Mouse (Mus musculus) olfactory bulb, adult 2 months (tissue): ENCODE results near the gene Abhd6. TPM values are rescaled to one million over a fixed set of nuclear protein-coding genes. Genes with fewer than 3 reads are reported as not detected.

ENCODE experiments used
- H3K27ac ChIP-seq: fragments of 200-500 bp; 2 replicates; pipeline ENCODE4 v1.5.1; 2012; ENCODE audit warnings: low read depth, low read length; ENCODE audit not compliant: insufficient read depth
- H3K4me1 ChIP-seq: fragments of 200-500 bp; 2 replicates; pipeline ENCODE4 v1.6.1; 2012; ENCODE audit warnings: low read length; ENCODE audit not compliant: control insufficient read depth, insufficient read depth
- H3K4me3 ChIP-seq: fragments of 200-500 bp; 2 replicates; pipeline ENCODE4 v1.5.1; 2012; ENCODE audit warnings: mild to moderate bottlenecking, low read depth, low read length, moderate library complexity; ENCODE audit not compliant: insufficient read depth
- CTCF ChIP-seq: fragments of 200-500 bp; IDR thresholded peaks from 2 replicates; pipeline ENCODE4 v1.5.1; 2012; ENCODE audit warnings: low read depth, mild to moderate bottlenecking, low read length, moderate library complexity; ENCODE audit not compliant: insufficient read depth
- POLR2A ChIP-seq: fragments of 200-500 bp; IDR thresholded peaks from 2 replicates; pipeline ENCODE4 v1.6.1; 2012; ENCODE audit warnings: mild to moderate bottlenecking, low read depth, low read length, moderate library complexity; ENCODE audit not compliant: insufficient read depth
- WGBS: fragments of 180-500 bp; shearing (Covaris S2); methylation state at CpG from one replicate; pipeline ENCODE4 v1.1.7; 2018; 5-methylcytosine and 5-hydroxymethylcytosine counted together
- polyA plus RNA-seq: library from polyadenylated mRNA; stranded (reverse); fragments of >200 nt; gene quantifications from 2 replicates; pipeline ENCODE4 v1.2.4, GENCODE M21; 2012; ENCODE audit warnings: low replicate concordance; ENCODE audit not compliant: missing spikeins, insufficient read depth, insufficient read length

Gene Abhd6
- polyA plus RNA-seq, 1 experiment: not detected

DNA sequence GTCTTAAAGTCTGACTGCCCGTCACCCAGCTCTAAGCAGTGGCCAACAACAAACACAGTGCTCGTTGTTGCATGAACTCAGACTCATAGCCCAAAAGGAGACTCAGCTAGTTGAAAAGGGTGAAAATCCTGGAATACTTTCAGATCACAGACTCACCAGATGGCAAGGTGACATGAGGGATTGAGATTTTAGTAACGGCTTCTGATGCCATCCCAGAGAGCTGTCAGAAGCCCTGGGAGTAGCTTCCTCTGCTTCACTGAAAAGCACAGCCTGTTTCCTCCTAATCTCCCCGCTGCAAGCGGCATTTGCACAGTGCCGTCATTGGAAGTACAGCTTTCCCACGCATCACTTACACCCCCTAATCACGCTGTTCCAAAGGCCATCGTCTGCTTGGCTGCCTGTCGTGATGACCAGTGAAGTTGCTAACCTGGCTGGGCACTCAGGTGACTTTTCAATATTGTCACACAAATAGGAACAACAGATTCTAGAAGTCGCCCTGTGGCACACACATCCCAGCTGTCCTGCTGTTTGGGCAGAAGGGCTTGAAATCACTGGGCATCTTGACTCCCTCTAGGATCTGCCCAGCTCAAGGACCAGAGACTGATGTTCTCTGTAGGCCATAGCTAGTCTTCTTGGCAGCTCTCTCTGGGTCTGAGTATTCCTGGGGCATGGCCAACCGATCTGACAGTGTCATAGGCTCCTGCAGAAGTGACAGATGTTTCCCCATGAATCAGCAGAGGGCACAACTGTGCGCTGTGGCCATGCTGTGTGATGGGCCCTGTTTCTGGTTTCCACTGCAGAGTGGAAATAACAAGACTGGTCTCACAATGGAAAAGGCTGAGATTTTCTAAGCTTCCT lies 29.6 kb downstream of the Abhd6 start:
- Histone ChIP-seq H3K27ac (peak overlapping the region; percentile 49; the same call in 1 of the 2 replicates), H3K4me1 (peaks cover 11% of the 10 kb centered on the region), H3K4me3 (no peak overlapping the region)
- TF ChIP-seq CTCF (no peak), POLR2A (no peak)
- WGBS: 43% methylated on average over 13 of the region's 13 CpGs

- no peak for TF ChIP-seq POLR2A
- TF ChIP-seq CTCF: no peak
- 86% methylated on average over 5 of the region's 5 CpGs for WGBS
These were observed 31.9 kb downstream of the Abhd6 start for GRCm38 (mm10) chr14:8034561-8034960.

DNA sequence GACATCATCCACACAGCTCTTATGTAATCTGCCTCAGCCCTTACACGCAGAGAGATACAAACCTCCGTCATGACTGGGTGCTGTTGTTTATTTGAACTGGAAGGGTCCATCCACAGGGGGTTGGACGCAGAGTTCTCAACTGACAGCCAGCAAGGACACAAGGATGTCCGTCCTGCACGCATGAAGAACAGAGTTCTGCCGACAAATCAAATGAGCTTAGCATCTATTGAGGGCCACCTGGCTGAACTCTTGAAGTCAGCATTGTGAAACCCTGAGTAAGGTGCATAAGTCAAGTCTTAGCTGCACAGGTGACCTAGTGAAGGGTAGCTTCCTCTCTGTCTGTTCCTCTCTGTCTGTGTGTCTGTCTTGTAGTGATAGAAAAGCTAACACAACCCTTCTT lies 33.2 kb downstream of the Abhd6 start:
- peaks cover 18% of the 10 kb centered on the region for H3K4me1 ChIP-seq
- H3K27ac ChIP-seq: no peak overlapping the region
- TF ChIP-seq CTCF (no peak), POLR2A (no peak)
- H3K4me3 ChIP-seq: no peak overlapping the region
- WGBS: 92% methylated on average over 6 of the region's 6 CpGs

More at GRCm38 (mm10) chr14:8034561-8034960, 31.9 kb downstream of the Abhd6 start:
- Histone ChIP-seq H3K4me3 (no peak overlapping the region), H3K4me1 (peaks cover 17% of the 10 kb centered on the region), H3K27ac (no peak overlapping the region)

DNA sequence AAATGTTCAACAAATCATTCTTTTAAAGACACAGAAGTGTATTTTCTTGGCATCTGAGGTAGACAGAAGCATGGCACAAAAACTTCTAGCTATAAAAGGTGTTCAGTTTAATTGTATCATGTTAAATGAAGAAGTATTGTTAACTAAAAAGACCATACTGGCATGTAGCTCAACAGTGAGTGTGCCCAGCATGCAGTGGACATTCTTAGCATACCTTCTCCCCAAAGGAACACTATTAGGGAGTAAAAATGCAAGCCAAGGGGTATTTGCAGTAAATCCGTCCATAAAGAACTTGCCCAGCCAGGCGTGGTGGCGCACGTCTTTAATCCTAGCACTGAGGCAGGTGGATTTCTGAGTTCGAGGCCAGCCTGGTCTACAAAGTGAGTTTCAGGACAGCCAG lies 33.7 kb downstream of the Abhd6 start:
- TF ChIP-seq CTCF (no peak), POLR2A (no peak)
- no peak overlapping the region for H3K4me3 ChIP-seq
- H3K4me1 ChIP-seq: peaks cover 21% of the 10 kb centered on the region
- no peak overlapping the region for H3K27ac ChIP-seq
- 86% methylated on average over 5 of the region's 5 CpGs for WGBS

DNA sequence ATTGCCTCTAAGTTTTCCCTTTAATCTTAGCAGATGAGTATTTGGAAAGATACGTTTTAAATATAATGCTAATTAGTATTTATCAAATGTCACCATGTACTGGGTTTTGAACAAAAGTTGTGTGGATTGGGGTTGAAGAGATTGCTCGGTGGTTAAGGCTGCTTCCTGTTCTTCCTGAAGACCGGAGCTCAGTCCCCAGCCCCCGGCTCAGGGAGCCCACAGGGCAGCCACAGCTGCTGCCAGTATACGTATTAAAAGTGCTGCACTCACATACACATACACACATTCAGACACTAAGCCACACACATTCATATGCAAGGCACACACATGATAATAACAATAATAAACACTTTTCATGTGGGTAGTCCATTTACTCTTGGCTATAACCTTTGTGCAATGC lies 35.4 kb downstream of the Abhd6 start:
- TF ChIP-seq POLR2A (no peak), CTCF (no peak)
- Histone ChIP-seq H3K4me1 (peaks cover 15% of the 10 kb centered on the region), H3K4me3 (no peak overlapping the region), H3K27ac (no peak overlapping the region)
- 79% methylated on average over 5 of the region's 5 CpGs for WGBS

- WGBS: 23% methylated on average over 7 of the region's 7 CpGs
- H3K4me3 ChIP-seq: no peak overlapping the region
- peaks cover 15% of the 10 kb centered on the region for H3K4me1 ChIP-seq
- TF ChIP-seq POLR2A: no peak
- no peak for TF ChIP-seq CTCF
- peak overlapping the region; percentile 58 for H3K27ac ChIP-seq
These were observed 36.2 kb downstream of the Abhd6 start for GRCm38 (mm10) chr14:8038791-8039448.

GRCm38 (mm10) chr14:8040179-8040578 lies 37.5 kb downstream of the Abhd6 start:
- Histone ChIP-seq H3K4me1 (peaks cover 15% of the 10 kb centered on the region), H3K27ac (no peak overlapping the region), H3K4me3 (no peak overlapping the region)
- no peak for TF ChIP-seq POLR2A
- 72% methylated on average over 3 of the region's 3 CpGs for WGBS

DNA sequence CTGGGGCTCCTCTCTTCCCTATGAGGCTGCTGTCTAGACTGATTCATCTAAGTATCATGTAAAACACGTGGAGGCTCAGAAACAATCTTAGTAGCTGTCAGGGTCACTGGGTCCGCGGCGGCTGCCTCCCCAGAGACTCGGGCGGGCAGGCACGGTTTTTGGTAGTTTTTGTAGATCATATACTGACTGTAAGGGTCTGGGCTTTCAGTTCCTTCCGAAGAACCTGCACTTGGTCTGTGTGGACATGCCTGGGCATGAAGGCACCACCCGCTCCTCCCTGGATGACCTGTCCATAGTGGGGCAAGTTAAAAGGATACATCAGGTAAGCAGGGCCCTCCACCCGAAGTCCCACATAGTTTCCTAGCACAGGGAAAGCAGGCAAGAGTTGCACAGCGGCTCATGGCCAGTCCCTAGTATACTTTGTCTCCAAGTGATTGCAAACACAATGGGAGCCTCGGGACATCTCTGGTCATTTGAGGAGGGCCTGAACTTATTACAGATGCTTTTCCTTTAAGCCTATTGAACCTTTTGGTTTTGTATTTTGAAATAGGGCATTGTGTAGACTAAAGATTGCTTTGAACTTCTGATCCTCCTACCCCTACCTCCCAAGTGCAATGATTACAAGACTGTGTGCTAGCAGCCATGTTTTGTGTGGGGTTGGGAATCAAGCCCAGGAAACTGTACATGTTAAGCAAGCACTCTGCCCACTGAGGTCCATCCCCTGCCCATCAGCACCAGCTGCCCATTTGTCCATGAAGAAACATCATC lies 38.4 kb downstream of the Abhd6 start:
- H3K4me1 ChIP-seq: peaks cover 15% of the 10 kb centered on the region
- no peak overlapping the region for H3K4me3 ChIP-seq
- TF ChIP-seq POLR2A: no peak
- TF ChIP-seq CTCF: no peak
- no peak overlapping the region for H3K27ac ChIP-seq
- 86% methylated on average over 12 of the region's 12 CpGs for WGBS
